Mouse (Mus musculus): ENCODE data around the gene Lyl1. TPM values are rescaled to one million over a fixed set of nuclear protein-coding genes. Genes with fewer than 3 reads are reported as not detected.
"Not testable (repeated sequence)": the region's sequence is repeated elsewhere in the genome, so short reads cannot be mapped to it uniquely, and the experiment has no call there.

Lyl1 gene
- polyA plus RNA-seq, 1 experiment from 2014 or later = 9.7 TPM

DNA sequence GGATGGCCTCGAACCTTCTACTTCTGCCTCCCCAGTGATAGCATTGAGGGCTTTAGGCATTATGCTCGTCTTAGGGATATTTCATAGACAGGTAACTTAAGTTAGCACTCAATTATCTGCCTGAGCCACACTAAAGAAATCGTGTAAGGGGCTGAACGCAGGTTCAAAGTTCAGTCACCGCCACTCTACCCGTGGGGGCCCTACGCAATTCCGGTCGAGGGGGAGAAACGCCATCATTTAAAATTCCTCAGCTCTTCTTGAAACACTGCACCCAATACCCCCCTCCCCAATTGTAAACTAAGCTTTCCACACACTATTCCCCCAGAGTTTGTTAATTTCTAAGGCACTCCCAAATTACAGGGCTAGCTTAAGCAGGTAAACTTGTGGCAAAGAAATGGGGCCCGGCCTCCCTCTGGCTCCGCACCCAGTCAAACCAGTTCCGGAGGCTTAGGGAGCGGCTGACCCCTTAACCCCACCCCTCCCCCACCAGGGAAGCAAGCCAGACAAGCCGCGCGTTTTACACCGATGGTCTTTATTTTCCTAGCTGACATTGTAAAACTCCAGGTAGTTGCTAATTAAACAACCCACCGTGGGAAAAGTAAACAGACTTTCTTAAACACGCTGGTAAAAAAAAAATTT lies 40.3 kb upstream of the Lyl1 start:
- H3K4me1 ChIP-seq = peaks cover 34% of the 10 kb centered on the region
- no peak for ATAC-seq (ENCODE audit: insufficient read depth, low FRiP score, low read depth)
- peak overlapping the region; percentile 78 for H3K4me2 ChIP-seq
- no peaks in the 10 kb centered on the region for H3K27me3 ChIP-seq (replicated peaks)
- no peaks in the 10 kb centered on the region for H3K36me3 ChIP-seq
- H3K9me3 ChIP-seq = no peaks in the 10 kb centered on the region
- 1% methylated on average over 20 of the region's 20 CpGs for WGBS
- peak overlapping the region; percentile 99 for H3K27ac ChIP-seq
- peak overlapping the region; percentile 82; the same call in 1 of the 2 replicates for H3K9ac ChIP-seq
- peak overlapping the region; percentile 89 for H3K4me3 ChIP-seq (replicated peaks)

- WGBS = under 1% methylated on average over 24 of the region's 24 CpGs
- Histone ChIP-seq H3K27me3 (replicated peaks) (no peaks in the 10 kb centered on the region), H3K4me1 (peaks cover 34% of the 10 kb centered on the region), H3K36me3 (no peaks in the 10 kb centered on the region), H3K9ac (peak overlapping the region; percentile 82), H3K4me2 (peak overlapping the region; percentile 78), H3K4me3 (replicated peaks) (peak overlapping the region; percentile 89), H3K9me3 (no peaks in the 10 kb centered on the region), H3K27ac (peak overlapping the region; percentile 99)
- peak; percentile 16 for ATAC-seq (ENCODE audit: insufficient read depth, low FRiP score, low read depth)
Measured at GRCm38 (mm10) chr8:84661458-84661871, 39.8 kb upstream of the Lyl1 start.

DNA sequence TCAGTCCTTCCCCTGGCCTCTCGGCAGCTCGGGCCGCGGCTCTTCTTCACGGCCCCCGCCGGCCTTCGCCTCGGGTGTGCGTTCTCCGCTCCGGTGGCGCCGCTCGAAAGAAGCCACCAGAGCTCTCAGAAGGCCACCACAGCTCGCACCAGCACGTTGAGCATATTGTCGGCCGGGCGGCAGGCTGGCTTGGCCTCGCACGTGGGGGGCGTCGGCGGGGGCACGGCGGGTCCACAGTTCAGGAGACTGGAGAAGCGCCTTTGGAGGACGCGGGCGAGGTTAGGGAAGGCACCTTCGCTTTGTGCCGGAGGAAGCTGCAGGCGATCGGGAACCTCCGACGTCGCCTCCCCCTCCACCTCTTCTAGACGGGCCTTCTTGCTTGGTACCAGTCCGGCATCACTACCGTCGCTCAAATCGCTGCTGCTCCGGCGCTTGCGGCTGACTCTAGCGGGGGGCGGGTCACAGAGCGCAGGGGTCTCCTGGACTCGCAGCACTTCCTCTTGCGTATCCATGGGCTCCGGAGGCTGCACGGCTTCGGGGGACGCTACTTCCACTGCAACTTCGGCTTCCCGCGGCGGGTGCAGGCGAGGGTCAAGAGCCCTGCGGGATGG lies 39.2 kb upstream of the Lyl1 start:
- peak overlapping the region; percentile 82 for H3K9ac ChIP-seq
- H3K4me1 ChIP-seq = peaks cover 28% of the 10 kb centered on the region
- H3K4me3 ChIP-seq (replicated peaks) = peak overlapping the region; percentile 89
- peak overlapping the region; percentile 78 for H3K4me2 ChIP-seq
- no peaks in the 10 kb centered on the region for H3K9me3 ChIP-seq
- H3K27ac ChIP-seq = peak overlapping the region; percentile 99
- H3K27me3 ChIP-seq (replicated peaks) = no peaks in the 10 kb centered on the region
- no peaks in the 10 kb centered on the region for H3K36me3 ChIP-seq
- no peak for ATAC-seq (ENCODE audit: insufficient read depth, low FRiP score, low read depth)
- under 1% methylated on average over 61 of the region's 61 CpGs for WGBS

DNA sequence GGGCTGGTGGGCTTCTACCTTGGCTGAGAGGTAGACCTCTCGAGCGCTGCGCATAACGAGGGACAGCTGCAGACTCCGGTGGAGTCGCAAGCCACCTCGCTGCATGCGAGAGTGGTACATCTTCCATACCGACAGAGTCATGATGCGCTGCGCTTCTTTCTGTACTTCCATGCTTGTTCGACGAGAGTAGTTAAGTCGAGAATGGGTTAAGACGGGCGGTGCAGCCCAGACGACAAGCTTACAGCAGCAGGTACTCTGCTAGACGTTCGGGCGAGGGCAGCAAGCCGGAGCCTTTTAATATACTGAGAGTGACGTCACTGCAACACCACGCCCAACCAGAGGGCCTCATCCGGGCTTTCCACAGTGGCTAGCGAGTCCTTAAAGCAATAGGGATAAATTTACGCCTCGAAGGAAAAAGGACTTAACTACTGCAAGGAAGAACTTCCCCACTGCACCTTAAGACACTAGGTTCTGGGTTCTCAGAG lies 38.6 kb upstream of the Lyl1 start, which contains the start of gene Ier2:
Gene Ier2, minus strand, starts transcription at position 272 of the 485 bp plus-strand sequence.
- peak within 1 kb of the TSS; percentile 82 for H3K9ac ChIP-seq
- H3K4me2 ChIP-seq = peak within 1 kb of the TSS; percentile 78
- H3K36me3 ChIP-seq = no peaks in the 10 kb centered on the region
- no peaks in the 10 kb centered on the region for H3K27me3 ChIP-seq (replicated peaks)
- H3K27ac ChIP-seq = peak within 1 kb of the TSS; percentile 99
- no peaks in the 10 kb centered on the region for H3K9me3 ChIP-seq
- peak; percentile 67 for ATAC-seq (ENCODE audit: insufficient read depth, low FRiP score, low read depth)
- peaks cover 22% of the 10 kb centered on the region for H3K4me1 ChIP-seq
- peak within 1 kb of the TSS; percentile 89 for H3K4me3 ChIP-seq (replicated peaks)
- 0% methylated on average over 27 of the region's 27 CpGs for WGBS

- Histone ChIP-seq H3K9me3 (no peaks in the 10 kb centered on the region), H3K4me3 (replicated peaks) (peak overlapping the region; percentile 89), H3K36me3 (peaks cover 5% of the 10 kb centered on the region; the same call in 1 of the 2 replicates), H3K27ac (peak overlapping the region; percentile 99), H3K4me1 (peaks cover 22% of the 10 kb centered on the region), H3K27me3 (replicated peaks) (no peaks in the 10 kb centered on the region), H3K4me2 (peak overlapping the region; percentile 78), H3K9ac (peak overlapping the region; percentile 66; the same call in 1 of the 2 replicates)
- WGBS = 2% methylated on average over 43 of the region's 43 CpGs
- ATAC-seq (ENCODE audit: insufficient read depth, low FRiP score, low read depth) = peak; percentile 85
Measured at GRCm38 (mm10) chr8:84663483-84664327, 37.6 kb upstream of the Lyl1 start.

- Histone ChIP-seq H3K9ac (peak overlapping the region; percentile 66), H3K27me3 (replicated peaks) (no peaks in the 10 kb centered on the region), H3K9me3 (no peaks in the 10 kb centered on the region), H3K4me1 (peaks cover 13% of the 10 kb centered on the region), H3K27ac (peak overlapping the region; percentile 99), H3K4me3 (replicated peaks) (peak overlapping the region; percentile 89), H3K4me2 (peak overlapping the region; percentile 78), H3K36me3 (peaks cover 7% of the 10 kb centered on the region; the same call in 1 of the 2 replicates)
- peak; percentile 32; the same call in 1 of the 2 replicates for ATAC-seq (ENCODE audit: insufficient read depth, low FRiP score, low read depth)
- WGBS = 1% methylated on average over 29 of the region's 29 CpGs
Measured at GRCm38 (mm10) chr8:84664566-84665384, 36.5 kb upstream of the Lyl1 start.

GRCm38 (mm10) chr8:84665385-84665893 lies 35.8 kb upstream of the Lyl1 start:
- Histone ChIP-seq H3K4me2 (peak overlapping the region; percentile 78), H3K27ac (peak overlapping the region; percentile 99), H3K9ac (peak overlapping the region; percentile 66), H3K9me3 (no peaks in the 10 kb centered on the region), H3K27me3 (replicated peaks) (no peaks in the 10 kb centered on the region), H3K4me1 (peaks cover 11% of the 10 kb centered on the region), H3K36me3 (peaks cover 11% of the 10 kb centered on the region; the same call in 1 of the 2 replicates), H3K4me3 (replicated peaks) (peak overlapping the region; percentile 89)
- WGBS = 2% methylated on average over 14 of the region's 14 CpGs
- no peak for ATAC-seq (ENCODE audit: insufficient read depth, low FRiP score, low read depth)

- no peak for ATAC-seq (ENCODE audit: insufficient read depth, low FRiP score, low read depth)
- Histone ChIP-seq H3K9me3 (no peaks in the 10 kb centered on the region), H3K27ac (no peak overlapping the region; the same call in 1 of the 2 replicates), H3K4me1 (peaks cover 10% of the 10 kb centered on the region), H3K4me3 (replicated peaks) (no peak overlapping the region), H3K27me3 (replicated peaks) (no peaks in the 10 kb centered on the region), H3K4me2 (no peak overlapping the region), H3K36me3 (peaks cover 17% of the 10 kb centered on the region; the same call in 1 of the 2 replicates), H3K9ac (no peak overlapping the region)
- 96% methylated on average over 1 of the region's 1 CpGs for WGBS
Measured at GRCm38 (mm10) chr8:84668081-84668480, 33.2 kb upstream of the Lyl1 start.

DNA sequence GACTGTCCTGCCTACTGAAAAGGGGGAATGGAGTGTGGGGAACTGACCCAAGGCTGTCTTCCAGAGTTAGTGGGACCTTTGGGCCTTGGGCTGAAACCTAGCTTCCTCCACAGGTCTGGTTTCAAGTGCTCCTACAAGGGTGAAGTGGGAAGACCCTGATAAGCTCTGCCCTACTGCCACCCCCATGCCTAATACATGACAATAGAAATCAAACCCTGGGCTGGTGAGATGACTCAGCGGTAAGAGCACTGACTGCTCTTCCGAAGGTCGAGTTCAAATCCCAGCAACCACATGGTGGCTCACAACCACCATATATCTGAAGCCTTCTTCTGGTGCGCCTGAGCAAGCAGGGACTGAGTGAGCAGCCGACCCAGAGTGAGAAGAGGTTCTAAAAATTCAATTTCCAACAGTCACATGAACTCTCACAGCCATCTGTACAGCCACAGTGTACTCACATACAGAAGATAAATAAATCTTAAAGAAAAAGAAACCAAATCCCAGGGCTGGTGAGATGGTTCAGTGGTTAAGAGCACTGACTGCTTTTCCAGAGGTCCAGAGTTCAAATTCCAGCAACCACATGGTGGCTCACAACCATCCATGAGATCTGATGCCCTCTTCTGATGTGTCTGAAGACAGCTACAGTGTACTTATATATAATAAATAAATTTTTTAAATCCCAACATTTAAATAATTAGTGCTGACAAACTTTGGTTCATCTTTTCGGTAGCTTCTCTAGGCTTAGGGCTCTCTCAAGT lies 32.3 kb upstream of the Lyl1 start:
- Histone ChIP-seq H3K27me3 (replicated peaks) (no peaks in the 10 kb centered on the region), H3K36me3 (peaks cover 19% of the 10 kb centered on the region; the same call in 1 of the 2 replicates), H3K4me2 (no peak overlapping the region), H3K4me3 (replicated peaks) (no peak overlapping the region), H3K27ac (no peak overlapping the region), H3K9me3 (no peaks in the 10 kb centered on the region), H3K9ac (no peak overlapping the region), H3K4me1 (peaks cover 6% of the 10 kb centered on the region; the same call in 1 of the 2 replicates)
- ATAC-seq (ENCODE audit: insufficient read depth, low FRiP score, low read depth) = no peak
- 81% methylated on average over 6 of the region's 6 CpGs for WGBS

- not testable (repeated sequence) for H3K4me2 ChIP-seq; H3K4me3 ChIP-seq (replicated peaks); H3K4me1 ChIP-seq; H3K9ac ChIP-seq; H3K27me3 ChIP-seq (replicated peaks); H3K9me3 ChIP-seq
- Histone ChIP-seq H3K36me3 (peaks cover 29% of the 10 kb centered on the region), H3K27ac (peak overlapping the region; percentile 44; the same call in 1 of the 2 replicates)
- ATAC-seq (ENCODE audit: insufficient read depth, low FRiP score, low read depth) = peak; percentile 15; the same call in 1 of the 2 replicates
- 78% methylated on average over 5 of the region's 5 CpGs for WGBS
Measured at GRCm38 (mm10) chr8:84670295-84671006, 30.8 kb upstream of the Lyl1 start.
